Mouse (Mus musculus) left cerebral cortex, postnatal 36 days (tissue): ENCODE results near the gene Muc13. TPM values are rescaled to one million over a fixed set of nuclear protein-coding genes. Genes with fewer than 3 reads are reported as not detected.

Source experiments
- DNase-seq, 2 experiments: peaks; one replicate each; pipeline ENCODE4 v3.0.0; 2021 to 2022; ENCODE audit warnings: low spot score in 2 of 2, mixed read lengths in 1 of 2
- intact Hi-C: fragments of 180-260 bp; cut with DNase I; formaldehyde crosslinking; loops from one replicate; pipeline ENCODE4 v1.15.1; 2025
- total RNA-seq, 2 experiments: library from RNA; stranded (reverse); gene quantifications; 2 replicates each; pipeline ENCODE4 v1.2.3; 2021

The Muc13 gene
- under 1 TPM in 1 of 2 experiments, not detected in 1; 0.10 TPM for total RNA-seq

GRCm38 (mm10) chr16:33793846-33794791 lies at the start of gene Muc13:
TSS of gene Muc13 (plus strand) at chr16:33794037.
- intact Hi-C loops = no loop called here
- DNase-seq = no peak

DNA sequence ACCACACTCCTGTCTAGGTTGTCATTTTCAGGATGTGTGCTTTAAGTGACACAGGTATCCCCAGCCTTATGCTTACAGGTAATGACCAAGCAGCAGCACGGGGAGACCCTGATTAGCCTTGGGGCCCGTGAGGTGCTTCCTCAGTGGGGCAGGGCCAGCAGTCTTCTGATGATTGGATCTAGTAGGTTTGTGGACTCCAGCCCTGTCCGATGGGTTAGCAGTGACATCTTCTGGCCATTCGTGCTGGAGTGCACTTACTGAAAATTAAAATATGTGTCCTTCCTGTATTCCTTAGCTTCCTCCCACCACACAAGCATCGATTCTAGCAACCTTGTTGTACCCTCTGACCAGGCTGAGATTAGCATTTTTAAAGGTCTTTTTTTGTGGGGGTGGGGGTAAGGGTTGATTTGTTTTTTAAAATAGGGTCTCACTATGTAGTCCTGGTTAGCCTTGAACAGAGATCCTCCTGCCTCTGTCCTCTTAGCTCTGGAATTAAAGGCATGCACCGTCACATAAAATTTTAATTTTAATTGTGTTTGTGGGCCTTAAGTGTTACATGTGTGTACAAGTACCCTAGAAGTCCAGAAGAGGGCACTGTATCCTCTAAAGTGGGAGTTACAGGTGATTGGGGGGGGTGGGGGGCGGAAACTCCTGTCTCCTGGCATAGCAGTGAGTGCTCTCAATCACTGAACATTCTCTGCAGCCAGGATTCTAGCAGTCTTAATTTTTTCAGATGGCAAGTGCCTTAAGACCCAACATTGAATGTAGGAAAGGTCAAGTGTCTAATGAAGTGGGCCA lies 49.0 kb upstream of the Muc13 start:
- intact Hi-C loops = loop anchor here (5.0 kb wide), 2 partner anchors 183 to 553 kb away; no protein-coding TSS in a partner anchor
- DNase-seq = peak in 1 of 2 experiments; percentile 33

DNA sequence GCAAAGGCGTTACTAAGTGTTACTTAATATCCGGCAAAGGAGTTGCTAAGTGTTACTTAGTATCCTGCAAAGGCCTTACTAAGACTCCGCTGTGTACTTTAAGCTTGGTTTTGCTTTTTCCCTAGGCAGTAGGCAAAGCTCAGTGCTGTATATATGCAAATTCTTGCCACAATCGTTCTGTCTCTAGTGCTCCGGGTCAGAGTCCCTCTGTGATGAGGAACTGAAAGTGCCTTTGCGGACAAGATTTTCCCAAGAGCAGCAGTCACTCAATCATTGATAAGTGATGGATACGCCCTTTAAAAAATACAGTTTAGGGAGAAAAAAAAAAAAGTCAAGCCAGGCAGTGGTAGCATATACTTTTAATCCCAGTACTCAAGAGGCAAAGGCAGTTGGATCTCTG lies 48.4 kb upstream of the Muc13 start:
- intact Hi-C loops = no loop called here
- no peak for DNase-seq

- intact Hi-C loops = no loop called here
- peak in 1 of 2 experiments; percentile 30 for DNase-seq
Measured at GRCm38 (mm10) chr16:33746074-33746676, 47.7 kb upstream of the Muc13 start.

DNA sequence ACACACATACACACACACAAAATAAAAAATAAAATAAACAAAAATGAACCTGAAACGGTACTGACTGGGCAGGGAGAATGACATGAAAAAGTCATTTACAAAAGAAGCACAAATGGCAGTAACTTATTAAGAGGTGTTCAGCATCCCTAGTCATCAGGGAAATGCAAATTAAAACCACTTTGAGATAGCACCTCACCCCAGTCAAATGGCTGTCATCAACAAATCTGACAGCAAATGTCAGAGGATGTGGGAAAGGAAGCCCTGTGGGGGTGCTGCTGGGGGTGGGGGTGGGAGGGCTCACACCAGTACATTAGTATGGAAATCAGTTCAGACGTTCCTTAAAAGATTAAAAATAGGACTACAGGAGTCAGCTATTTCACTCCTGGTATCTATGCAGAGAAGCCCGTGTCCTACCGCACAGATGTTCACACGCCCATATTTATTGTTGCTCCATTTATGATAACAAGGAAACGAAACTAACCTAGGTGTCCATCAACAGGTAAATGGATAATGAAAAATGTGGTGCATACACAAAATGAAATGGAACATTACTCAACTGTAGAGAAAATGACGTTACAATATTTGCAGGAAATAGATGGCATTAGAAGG lies 46.4 kb upstream of the Muc13 start:
- intact Hi-C loops = no loop called here
- no peak for DNase-seq

- intact Hi-C loops = no loop called here
- DNase-seq = no peak
Measured at GRCm38 (mm10) chr16:33747994-33748393, 45.8 kb upstream of the Muc13 start.

DNA sequence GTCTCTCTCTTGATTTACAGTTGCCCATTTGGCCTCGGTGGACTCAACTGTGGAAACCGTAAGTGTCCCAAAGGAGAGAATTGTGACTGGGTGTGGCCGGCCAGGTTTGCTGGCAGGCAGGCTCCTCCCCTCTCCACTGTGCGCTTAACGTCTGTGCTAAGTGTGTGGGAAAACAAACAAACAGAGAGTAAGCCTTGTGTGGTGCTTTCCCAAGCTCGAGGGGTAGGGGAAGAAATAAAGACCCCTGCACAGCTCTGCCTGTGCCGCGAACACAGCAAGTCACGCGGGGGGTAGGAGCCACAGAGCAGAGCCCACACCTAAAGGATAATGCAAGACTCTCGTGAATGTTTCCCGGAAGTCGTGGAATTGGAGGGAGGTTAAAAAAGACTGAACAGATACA lies 42.7 kb upstream of the Muc13 start:
- intact Hi-C loops = no loop called here
- no peak for DNase-seq

DNA sequence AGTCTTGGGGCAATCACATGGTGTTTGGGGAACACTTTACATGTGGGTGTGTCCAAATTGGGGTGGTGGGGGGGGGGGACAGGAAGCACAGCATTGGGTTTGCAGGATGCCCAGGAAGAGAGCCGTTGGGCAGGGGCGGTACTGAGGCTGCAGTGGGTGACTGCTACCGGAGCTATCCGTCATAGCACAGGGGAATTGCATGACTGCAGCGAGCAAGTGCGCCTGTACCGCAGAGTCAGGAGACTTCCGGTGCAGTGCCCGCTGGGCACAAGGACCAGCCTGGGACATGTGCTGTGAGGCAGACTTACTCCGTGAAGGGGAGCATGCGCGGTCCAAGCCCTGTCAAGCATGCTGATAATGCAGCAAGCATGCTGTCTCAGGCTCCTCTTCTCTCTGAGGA lies 42.2 kb upstream of the Muc13 start:
- intact Hi-C loops = no loop called here
- no peak for DNase-seq

- DNase-seq = no peak
- intact Hi-C loops = no loop called here
Measured at GRCm38 (mm10) chr16:33752904-33753578, 40.8 kb upstream of the Muc13 start.

GRCm38 (mm10) chr16:33755293-33755692 lies 38.5 kb upstream of the Muc13 start:
- intact Hi-C loops = no loop called here
- peak in 1 of 2 experiments; percentile 55 for DNase-seq

DNA sequence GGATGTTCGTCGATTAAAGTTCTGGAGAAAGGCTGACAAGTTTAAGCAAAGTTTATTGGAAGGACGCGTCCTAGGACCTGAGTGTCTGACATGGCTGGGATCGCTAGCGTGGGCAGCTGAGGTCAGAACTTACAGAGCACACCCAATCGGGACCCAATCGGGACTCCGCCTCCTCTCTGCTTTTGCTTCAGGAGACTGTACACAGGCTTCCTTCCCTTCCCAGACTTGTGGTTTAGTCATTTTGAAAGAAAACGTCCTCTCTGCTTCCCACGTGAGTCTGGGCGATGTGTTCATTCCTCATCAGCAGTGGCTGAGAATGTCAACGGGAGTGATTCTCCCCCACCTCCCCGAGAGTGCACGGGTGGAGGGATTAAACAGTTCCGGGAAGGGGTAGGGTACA lies 37.9 kb upstream of the Muc13 start:
- DNase-seq = no peak
- intact Hi-C loops = no loop called here

DNA sequence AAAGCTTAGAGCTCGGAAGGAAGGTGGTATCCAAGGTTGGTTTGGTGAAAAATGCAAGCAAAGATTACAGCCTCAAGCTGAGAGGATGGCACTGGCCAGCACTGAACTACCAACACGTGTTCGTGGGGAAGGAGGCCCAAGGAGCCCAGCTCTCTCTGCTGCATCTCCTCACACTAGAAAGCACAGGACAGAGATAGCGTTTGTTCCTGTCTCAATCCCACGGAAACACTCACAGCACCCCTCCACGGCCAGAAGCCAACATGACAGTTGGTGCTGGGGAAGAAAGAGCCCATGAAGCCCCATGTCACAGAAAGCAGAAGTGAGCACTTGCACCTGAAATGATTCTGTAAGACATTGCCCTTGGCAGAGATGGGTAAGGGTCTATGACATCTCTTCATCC lies 37.4 kb upstream of the Muc13 start:
- intact Hi-C loops = no loop called here
- no peak for DNase-seq

GRCm38 (mm10) chr16:33759207-33759606 lies 34.6 kb upstream of the Muc13 start:
- no peak for DNase-seq
- intact Hi-C loops = no loop called here

DNA sequence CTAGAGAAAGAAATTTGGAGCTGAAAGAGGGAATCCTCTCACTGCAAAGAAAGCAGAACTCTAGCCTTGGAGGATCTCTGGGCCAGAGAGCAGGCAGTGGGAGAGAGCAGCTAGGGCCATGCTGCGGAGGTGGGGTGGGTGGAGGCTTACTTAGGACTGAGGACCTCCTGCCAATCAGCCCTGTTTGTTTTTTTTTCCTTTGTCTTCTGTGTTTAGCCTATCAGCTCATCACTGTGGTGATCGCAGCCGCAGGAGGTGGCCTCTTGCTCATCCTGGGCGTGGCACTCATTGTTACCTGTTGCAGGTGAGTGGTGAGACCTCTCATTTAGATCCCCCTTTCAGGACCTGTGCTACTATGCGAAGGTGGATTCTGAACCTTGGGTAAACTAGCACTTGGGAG lies 33.3 kb upstream of the Muc13 start:
- intact Hi-C loops = loop anchor here (5.0 kb wide), 1 partner anchor 37 kb away; no protein-coding TSS in a partner anchor
- no peak for DNase-seq

DNA sequence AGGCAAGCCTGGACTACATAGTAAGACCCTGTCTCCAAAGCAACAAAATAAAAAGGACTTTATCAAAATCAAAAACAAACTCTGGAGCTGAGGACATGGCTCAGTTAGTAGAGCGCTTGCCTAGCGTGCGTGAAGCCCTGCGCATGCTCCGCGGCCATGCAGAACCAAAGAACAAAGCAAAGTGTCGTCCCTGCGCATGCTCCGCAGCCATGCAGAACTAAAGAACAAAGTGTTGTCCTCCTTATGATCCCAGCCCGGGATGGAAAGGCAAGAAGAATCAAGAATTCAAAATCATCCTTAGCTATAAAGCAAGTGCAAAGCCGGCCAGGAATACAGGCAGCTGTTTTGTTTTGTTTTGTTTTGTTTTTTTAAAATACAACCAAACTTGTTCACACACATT lies 32.8 kb upstream of the Muc13 start:
- DNase-seq = no peak
- intact Hi-C loops = loop anchor here (5.0 kb wide), 1 partner anchor 36 kb away; no protein-coding TSS in a partner anchor

DNA sequence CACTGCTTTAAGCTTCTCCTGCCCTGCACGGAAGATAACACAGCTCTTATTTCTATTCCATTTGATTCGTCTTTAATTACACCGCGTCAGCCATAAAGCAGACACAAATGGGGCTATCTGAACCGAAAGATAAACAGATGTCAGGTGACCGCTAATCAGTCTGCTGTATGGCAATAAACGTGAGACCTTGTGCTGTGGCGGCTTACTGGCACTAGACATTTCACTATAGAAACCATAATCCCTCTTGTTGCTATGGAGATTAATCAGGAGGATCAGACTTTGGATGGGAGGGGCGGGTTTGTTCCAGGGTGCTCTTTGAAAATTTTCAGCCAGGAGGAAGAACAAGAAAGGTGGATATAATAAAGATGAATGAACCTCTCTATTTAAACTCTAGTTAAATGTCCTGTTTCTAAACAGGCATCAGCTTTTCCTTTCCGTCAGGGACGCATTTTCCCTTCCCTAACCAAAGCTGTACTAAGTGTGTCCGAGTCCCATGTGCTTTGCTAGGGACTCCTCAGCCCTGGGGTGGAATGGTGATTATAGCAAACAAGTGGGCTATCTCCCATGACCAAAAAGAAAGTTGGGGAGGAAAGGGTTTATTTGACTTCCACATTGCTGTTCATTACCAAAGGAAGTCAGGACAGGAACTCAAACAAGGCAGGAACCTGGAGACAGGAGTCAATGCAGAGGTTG lies 29.2 kb upstream of the Muc13 start:
- intact Hi-C loops = loop anchor here (5.0 kb wide), 1 partner anchor 33 kb away; no protein-coding TSS in a partner anchor
- DNase-seq = no peak

- DNase-seq = no peak
Measured at GRCm38 (mm10) chr16:33765477-33765876, 28.4 kb upstream of the Muc13 start.

GRCm38 (mm10) chr16:33766309-33766708 lies 27.5 kb upstream of the Muc13 start:
- no peak for DNase-seq
- intact Hi-C loops = no loop called here

More at GRCm38 (mm10) chr16:33765477-33765876, 28.4 kb upstream of the Muc13 start:
- intact Hi-C loops = no loop called here
